Mouse (Mus musculus): ENCODE results near the gene Lrrc8e. TPM values are rescaled to one million over a fixed set of nuclear protein-coding genes. Genes with fewer than 3 reads are reported as not detected.

The Lrrc8e gene
- polyA plus RNA-seq, 1 experiment from 2014 or later = 2.3 TPM

GRCm38 (mm10) chr8:4212809-4213209 is 13.8 kb upstream of the Lrrc8e start:
- peak overlapping the region; percentile 42 for H3K4me3 ChIP-seq (ENCODE audit: low read depth, low read length)
- H3K4me2 ChIP-seq = peak overlapping the region; percentile 92
- WGBS = 2% methylated on average over 25 of the region's 25 CpGs
- DNase-seq (peak; percentile 50), ATAC-seq (ENCODE audit: insufficient read depth) (peak; percentile 14)
- peaks cover 33% of the 10 kb centered on the region for H3K27me3 ChIP-seq (ENCODE audit: insufficient read depth, low read length)
- no peak overlapping the region for H3K27ac ChIP-seq (ENCODE audit: low read depth)
- TF ChIP-seq CTCF (IDR thresholded peaks at IDR 0.05; ENCODE audit: low read depth) = no peak
- no peaks in the 10 kb centered on the region for H3K9me3 ChIP-seq (ENCODE audit: low read depth, low read length)
- peak overlapping the region; percentile 54 for H3K9ac ChIP-seq
- 0 out of 2 replicates have a peak, but pooled peaks cover 9% of the 10 kb centered on the region for H3K4me1 ChIP-seq (ENCODE audit: insufficient read depth)
- H3K36me3 ChIP-seq (ENCODE audit: insufficient read depth) = peaks cover 11% of the 10 kb centered on the region; the same call in 1 of the 2 replicates

- Histone ChIP-seq H3K9me3 (ENCODE audit: low read depth, low read length) (no peaks in the 10 kb centered on the region), H3K36me3 (ENCODE audit: insufficient read depth) (peaks cover 8% of the 10 kb centered on the region; the same call in 1 of the 2 replicates), H3K9ac (peak overlapping the region; percentile 54), H3K4me3 (ENCODE audit: low read depth, low read length) (peak overlapping the region; percentile 42), H3K4me1 (ENCODE audit: insufficient read depth) (0 out of 2 replicates have a peak, but pooled peaks cover 9% of the 10 kb centered on the region), H3K27me3 (ENCODE audit: insufficient read depth, low read length) (peaks cover 37% of the 10 kb centered on the region), H3K27ac (ENCODE audit: low read depth) (peak overlapping the region; percentile 60), H3K4me2 (peak overlapping the region; percentile 92)
- ATAC-seq (ENCODE audit: insufficient read depth) (peak; percentile 68), DNase-seq (peak; percentile 73)
- 2% methylated on average over 17 of the region's 18 CpGs for WGBS
- no peak for TF ChIP-seq CTCF (IDR thresholded peaks at IDR 0.05; ENCODE audit: low read depth)
Observed at GRCm38 (mm10) chr8:4213210-4214005, 13.2 kb upstream of the Lrrc8e start.

- Histone ChIP-seq H3K9me3 (ENCODE audit: low read depth, low read length) (no peaks in the 10 kb centered on the region), H3K27ac (ENCODE audit: low read depth) (peak overlapping the region; percentile 60), H3K4me1 (ENCODE audit: insufficient read depth) (0 out of 2 replicates have a peak, but pooled peaks cover 9% of the 10 kb centered on the region), H3K9ac (peak overlapping the region; percentile 41), H3K4me3 (ENCODE audit: low read depth, low read length) (peak overlapping the region; percentile 42), H3K27me3 (ENCODE audit: insufficient read depth, low read length) (peaks cover 41% of the 10 kb centered on the region), H3K36me3 (ENCODE audit: insufficient read depth) (peaks cover 8% of the 10 kb centered on the region; the same call in 1 of the 2 replicates), H3K4me2 (peak overlapping the region; percentile 92)
- ATAC-seq (ENCODE audit: insufficient read depth) (peak; percentile 81), DNase-seq (peak; percentile 88)
- 3% methylated on average over 33 of the region's 33 CpGs for WGBS
- TF ChIP-seq CTCF (IDR thresholded peaks at IDR 0.05; ENCODE audit: low read depth) = no peak
Observed at GRCm38 (mm10) chr8:4214006-4214980, 12.3 kb upstream of the Lrrc8e start.

- DNase-seq = no peak
- H3K4me1 ChIP-seq (ENCODE audit: insufficient read depth) = 0 out of 2 replicates have a peak, but pooled peaks cover 9% of the 10 kb centered on the region
- TF ChIP-seq CTCF (IDR thresholded peaks at IDR 0.05; ENCODE audit: low read depth) = no peak
- WGBS = 10% methylated on average over 18 of the region's 18 CpGs
- H3K27ac ChIP-seq (ENCODE audit: low read depth) = no peak overlapping the region
- no peaks in the 10 kb centered on the region for H3K36me3 ChIP-seq (ENCODE audit: insufficient read depth)
- peaks cover 41% of the 10 kb centered on the region for H3K27me3 ChIP-seq (ENCODE audit: insufficient read depth, low read length)
- peak overlapping the region; percentile 54; the same call in 1 of the 2 replicates for H3K9ac ChIP-seq
- no peaks in the 10 kb centered on the region for H3K9me3 ChIP-seq (ENCODE audit: low read depth, low read length)
- peak overlapping the region; percentile 69 for H3K4me2 ChIP-seq
- peak overlapping the region; percentile 45 for H3K4me3 ChIP-seq (ENCODE audit: low read depth, low read length)
- ATAC-seq (ENCODE audit: insufficient read depth) = no peak
Observed at GRCm38 (mm10) chr8:4216296-4216695, 10.3 kb upstream of the Lrrc8e start.

GRCm38 (mm10) chr8:4216791-4217621 is 9.6 kb upstream of the Lrrc8e start, which contains the start of gene Prr36:
TSS of gene Prr36 (minus strand) at chr8:4217459.
- H3K27me3 ChIP-seq (ENCODE audit: insufficient read depth, low read length) = peaks cover 41% of the 10 kb centered on the region
- peak within 1 kb of the TSS; percentile 50; the same call in 1 of the 2 replicates for H3K27ac ChIP-seq (ENCODE audit: low read depth)
- H3K9me3 ChIP-seq (ENCODE audit: low read depth, low read length) = no peaks in the 10 kb centered on the region
- no peaks in the 10 kb centered on the region for H3K36me3 ChIP-seq (ENCODE audit: insufficient read depth)
- peak; percentile 28 for ATAC-seq (ENCODE audit: insufficient read depth)
- peak; percentile 65 for DNase-seq
- peak within 1 kb of the TSS; percentile 54 for H3K9ac ChIP-seq
- TF ChIP-seq CTCF (IDR thresholded peaks at IDR 0.05; ENCODE audit: low read depth) = no peak
- H3K4me2 ChIP-seq = peak within 1 kb of the TSS; percentile 69
- H3K4me1 ChIP-seq (ENCODE audit: insufficient read depth) = 0 out of 2 replicates have a peak, but pooled peaks cover 9% of the 10 kb centered on the region
- H3K4me3 ChIP-seq (ENCODE audit: low read depth, low read length) = peak within 1 kb of the TSS; percentile 45
- WGBS = 1% methylated on average over 44 of the region's 44 CpGs

- no peak overlapping the region for H3K9ac ChIP-seq
- H3K27ac ChIP-seq (ENCODE audit: low read depth) = no peak overlapping the region
- H3K27me3 ChIP-seq (ENCODE audit: insufficient read depth, low read length) = peaks cover 39% of the 10 kb centered on the region
- no peak overlapping the region for H3K4me2 ChIP-seq
- no peaks in the 10 kb centered on the region for H3K36me3 ChIP-seq (ENCODE audit: insufficient read depth)
- no peak overlapping the region for H3K4me3 ChIP-seq (ENCODE audit: low read depth, low read length)
- ATAC-seq (ENCODE audit: insufficient read depth) (no peak), DNase-seq (no peak)
- WGBS = 76% methylated on average over 3 of the region's 3 CpGs
- TF ChIP-seq CTCF (IDR thresholded peaks at IDR 0.05; ENCODE audit: low read depth) = no peak
- H3K9me3 ChIP-seq (ENCODE audit: low read depth, low read length) = no peaks in the 10 kb centered on the region
- 0 out of 2 replicates have a peak, but pooled peaks cover 3% of the 10 kb centered on the region for H3K4me1 ChIP-seq (ENCODE audit: insufficient read depth)
Observed at GRCm38 (mm10) chr8:4219617-4220016, 7.0 kb upstream of the Lrrc8e start.

Data from lung, embryonic 14.5 days (tissue).